ENCODE assay signal across 8 mouse cellular contexts in the genomic region with DNA sequence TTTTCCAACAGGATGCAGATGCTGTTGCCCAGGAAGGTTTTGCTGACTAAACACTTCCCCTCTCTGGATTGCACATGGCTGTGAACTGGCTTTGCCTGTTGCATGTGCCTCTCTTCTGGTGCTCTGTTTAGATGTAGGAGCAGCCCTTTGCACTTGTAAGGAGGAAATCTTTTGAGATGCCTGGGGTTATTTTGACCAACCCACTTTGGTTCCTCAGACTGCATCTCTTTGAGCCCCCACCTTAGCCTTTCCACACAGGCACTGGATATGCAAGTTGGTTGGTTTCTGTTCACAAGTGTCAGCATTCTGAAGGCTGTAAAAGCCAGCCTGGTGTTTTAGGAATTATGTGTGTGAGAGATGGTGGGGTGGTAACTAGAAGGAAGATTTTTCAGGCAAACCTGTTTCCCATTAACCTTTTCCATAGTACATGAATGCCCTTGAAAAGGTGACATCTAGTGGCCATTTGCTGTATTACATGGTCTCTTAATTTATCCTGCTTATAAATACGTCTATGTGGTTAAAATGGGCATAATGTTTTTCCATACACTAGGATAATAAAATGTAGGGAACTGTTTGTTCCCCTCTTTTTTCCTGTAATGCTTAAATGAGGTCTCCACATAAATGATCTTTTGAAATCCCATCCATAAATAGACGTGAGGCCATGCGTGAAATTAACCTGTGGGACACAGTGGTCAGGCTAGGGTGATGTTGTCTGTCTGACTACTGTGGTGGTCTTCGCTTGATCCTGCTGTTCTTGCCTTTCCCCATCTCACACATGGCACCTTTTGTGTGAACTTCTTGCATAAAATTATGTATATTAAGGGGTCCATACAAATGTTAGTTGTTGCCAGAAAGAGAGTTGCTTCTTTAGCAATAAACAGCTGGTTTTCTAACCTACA. TPM values are rescaled to one million over a fixed set of nuclear protein-coding genes. Genes with fewer than 3 reads are reported as not detected.
DNase-seq lines count a peak whose midpoint lies in the region; ATAC-seq and TF ChIP-seq lines count a peak whose summit lies in the region.

No protein-coding gene starts in this region.

- WGBS in lung, postnatal 0 days: 65% methylated on average over 4 of the region's 4 CpGs

- H3K9me3 ChIP-seq in MEL (replicated peaks; ENCODE audit: insufficient read depth, low read length): no peaks in the 10 kb centered on the region
- no peaks in the 10 kb centered on the region for H3K9me3 ChIP-seq in lung, postnatal 0 days (ENCODE audit: low read length)

- no peak overlapping the region for H3K4me2 ChIP-seq in lung, postnatal 0 days (replicated peaks; ENCODE audit: low read depth, low read length)

- no peak overlapping the region for H3K9ac ChIP-seq in MEL (ENCODE audit: control insufficient read depth, low read depth, low read length, poor library complexity, severe bottlenecking)
- H3K9ac ChIP-seq in lung, postnatal 0 days (replicated peaks; ENCODE audit: low read depth): no peak overlapping the region

- no peaks in the 10 kb centered on the region for H3K27me3 ChIP-seq in MEL (ENCODE audit: control insufficient read depth in 1 of 2, insufficient read depth in 2 of 2, low read length in 2 of 2)
- H3K27me3 ChIP-seq in lung, postnatal 0 days (replicated peaks; ENCODE audit: insufficient read depth, low read length): no peaks in the 10 kb centered on the region
- H3K27me3 ChIP-seq in splenic B cell, adult 2 months (ENCODE audit: control insufficient read depth, insufficient read depth, low read length, poor library complexity, severe bottlenecking): no peaks in the 10 kb centered on the region

- TF ChIP-seq CTCF in MEL (IDR thresholded peaks at IDR 0.05 in 2 of 3, conservative IDR thresholded peaks at IDR 0.05 in 1 of 3; ENCODE audit: control insufficient read depth in 1 of 3, insufficient read depth in 1 of 3, low read depth in 2 of 3, low read length in 3 of 3, poor library complexity in 1 of 3, severe bottlenecking in 1 of 3): peak in 2 of 3 experiments; percentile 81 to 87; a peak in 4 of 6 replicates
- TF ChIP-seq CTCF in lung, postnatal 0 days (IDR thresholded peaks at IDR 0.05): peak; percentile 88

- no peak overlapping the region for H3K4me3 ChIP-seq in MEL (ENCODE audit: control insufficient read depth in 1 of 2, insufficient read depth in 1 of 2, low read depth in 2 of 2, low read length in 2 of 2)
- no peak overlapping the region for H3K4me3 ChIP-seq in lung, postnatal 0 days (ENCODE audit: low read depth, low read length)

- no peak overlapping the region for H3K27ac ChIP-seq in MEL (ENCODE audit: control insufficient read depth, low read depth, low read length)
- no peak overlapping the region for H3K27ac ChIP-seq in lung, postnatal 0 days (ENCODE audit: low read length)

- no peaks in the 10 kb centered on the region for H3K79me2 ChIP-seq in MEL (ENCODE audit: control insufficient read depth, insufficient read depth, low read length, poor library complexity)

- peak; percentile 27 to 79 for DNase-seq in layer of hippocampus, postnatal 14 days (ENCODE audit: low spot score in 2 of 2)
- DNase-seq in layer of hippocampus, postnatal 36 days: no peak
- DNase-seq in MEL (ENCODE audit: low read depth, low spot score): peak; percentile 75
- peak; percentile 71 for DNase-seq in cerebellum, adult 8-10 months
- peak; percentile 21 for DNase-seq in heart, postnatal 4 days
- DNase-seq in lung, postnatal 0 days (ENCODE audit: low spot score): peak; percentile 74
- DNase-seq in splenic B cell, adult 2 months (ENCODE audit: low read depth, low spot score): peak; percentile 73
- no peak for DNase-seq in adrenal gland, postnatal 14 days

- TF ChIP-seq EP300 in MEL (IDR thresholded peaks at IDR 0.05; ENCODE audit: low read depth in 1 of 2, low read length in 2 of 2): no peak
- TF ChIP-seq EP300 in lung, postnatal 0 days (IDR thresholded peaks at IDR 0.05): peak; percentile 35; the same call in 1 of the 2 replicates

- H3K4me1 ChIP-seq in MEL (ENCODE audit: control insufficient read depth in 1 of 2, insufficient read depth in 2 of 2, low read length in 2 of 2): no peaks in the 10 kb centered on the region
- H3K4me1 ChIP-seq in lung, postnatal 0 days (ENCODE audit: insufficient read depth, low read depth, low read length): peaks cover 7% of the 10 kb centered on the region; the same call in 1 of the 2 replicates

- H3K36me3 ChIP-seq in MEL (ENCODE audit: control insufficient read depth in 1 of 2, insufficient read depth in 2 of 2, low read length in 2 of 2): no peaks in the 10 kb centered on the region
- no peaks in the 10 kb centered on the region for H3K36me3 ChIP-seq in lung, postnatal 0 days (ENCODE audit: insufficient read depth, low read length)
- H3K36me3 ChIP-seq in splenic B cell, adult 2 months (ENCODE audit: control insufficient read depth, insufficient read depth, low read length, poor library complexity, severe bottlenecking): no peaks in the 10 kb centered on the region

- no peak for ATAC-seq in lung, postnatal 0 days

- no peak for TF ChIP-seq POLR2A in MEL (IDR thresholded peaks at IDR 0.05; ENCODE audit: control insufficient read depth in 1 of 2, insufficient read depth in 1 of 2, low read depth in 1 of 2, low read length in 2 of 2, poor library complexity in 1 of 2)

- peak; percentile 76 for TF ChIP-seq RAD21 in MEL (IDR thresholded peaks at IDR 0.05; ENCODE audit: low read depth, low read length)

TF ChIP-seq in MEL, 35 proteins besides CTCF, POLR2A, EP300 and RAD21:
- TF ChIP-seq GATA1 (IDR thresholded peaks at IDR 0.05; ENCODE audit: low read depth, low read length): no peak
- no peak for TF ChIP-seq ZNF384 (IDR thresholded peaks at IDR 0.05; ENCODE audit: low read depth, low read length)
- TF ChIP-seq SIN3A (IDR thresholded peaks at IDR 0.05; ENCODE audit: low read length): no peak
- no peak for TF ChIP-seq POLR2AphosphoS5 (IDR thresholded peaks at IDR 0.05; ENCODE audit: borderline replicate concordance, low read depth, low read length)
- TF ChIP-seq UBTF (IDR thresholded peaks at IDR 0.05; ENCODE audit: borderline replicate concordance, insufficient read depth, low read depth, low read length): no peak
- TF ChIP-seq CHD2 (IDR thresholded peaks at IDR 0.05; ENCODE audit: low read length): no peak
- peak; percentile 75 for TF ChIP-seq ZC3H11A (IDR thresholded peaks at IDR 0.05; ENCODE audit: low read depth, low read length)
- no peak for TF ChIP-seq ZMIZ1 (IDR thresholded peaks at IDR 0.05; ENCODE audit: low read depth, low read length)
- TF ChIP-seq TBP (IDR thresholded peaks at IDR 0.05; ENCODE audit: low read depth, low read length): no peak
- TF ChIP-seq HCFC1 (IDR thresholded peaks at IDR 0.05; ENCODE audit: low read depth, low read length): no peak
- TF ChIP-seq MYC (IDR thresholded peaks at IDR 0.05; ENCODE audit: low read depth, low read length): no peak
- TF ChIP-seq MEF2A (IDR thresholded peaks at IDR 0.05; ENCODE audit: extremely low read depth, insufficient replicate concordance, low read depth, low read length, poor library complexity, severe bottlenecking): no peak
- no peak for TF ChIP-seq USF1 (IDR thresholded peaks at IDR 0.05; ENCODE audit: low read depth, low read length)
- TF ChIP-seq SMC3 (IDR thresholded peaks at IDR 0.05; ENCODE audit: low read depth, low read length): peak; percentile 94
- TF ChIP-seq KAT2A (conservative IDR thresholded peaks at IDR 0.05; ENCODE audit: low read depth, low read length): no peak
- no peak for TF ChIP-seq TAL1 (IDR thresholded peaks at IDR 0.05; ENCODE audit: low read length)
- no peak for TF ChIP-seq ZKSCAN1 (IDR thresholded peaks at IDR 0.05; ENCODE audit: low read depth, low read length)
- no peak for TF ChIP-seq MAX (IDR thresholded peaks at IDR 0.05; ENCODE audit: low read length)

RNA-seq across cellular contexts. Expression of a gene that starts 1.8 kb away (rescaled TPM):
- 10 to 100 TPM; 11.4 to 11.5 TPM for total RNA-seq in layer of hippocampus, postnatal 14 days (2021)
- 1 to 10 TPM; 7.1 to 8.6 TPM for total RNA-seq in layer of hippocampus, postnatal 36 days (2021)
- not detected in 2 replicates for total RNA-seq in MEL (2012; rRNA removed)
- not detected for polyA plus RNA-seq in MEL (2012; ENCODE audit: insufficient read depth in 1 of 2, insufficient read length in 2 of 2, low read depth in 1 of 2, low replicate concordance in 2 of 2, missing spikeins in 1 of 2)
- total RNA-seq in heart, postnatal 4 days (2021): under 1 TPM; 0.29 to 0.57 TPM
- 2.6 and 2.7 TPM in 2 replicates for polyA plus RNA-seq in lung, postnatal 0 days (2015; fragmentation: Nextera tagmentation; extraction: Ambion mirVana)
- 0.82 and 3.3 TPM in 2 replicates for total RNA-seq in adrenal gland, postnatal 14 days (2021)

RNA-seq across cellular contexts. Expression of a gene that starts 14.0 kb away (rescaled TPM):
- total RNA-seq in layer of hippocampus, postnatal 14 days (2021): not detected
- not detected for total RNA-seq in layer of hippocampus, postnatal 36 days (2021)
- not detected in 2 replicates for total RNA-seq in MEL (2012; rRNA removed)
- not detected for polyA plus RNA-seq in MEL (2012; ENCODE audit: insufficient read depth in 1 of 2, insufficient read length in 2 of 2, low read depth in 1 of 2, low replicate concordance in 2 of 2, missing spikeins in 1 of 2)
- not detected for total RNA-seq in heart, postnatal 4 days (2021)
- not detected in 2 replicates for polyA plus RNA-seq in lung, postnatal 0 days (2015; fragmentation: Nextera tagmentation; extraction: Ambion mirVana)
- total RNA-seq in adrenal gland, postnatal 14 days (2021): not detected in 2 replicates

RNA-seq across cellular contexts. Expression of a gene that starts 53.8 kb away (rescaled TPM):
- total RNA-seq in layer of hippocampus, postnatal 14 days (2021): 10 to 100 TPM; 68.6 to 72.3 TPM
- 10 to 100 TPM; 43.1 to 46.3 TPM for total RNA-seq in layer of hippocampus, postnatal 36 days (2021)
- not detected in 2 replicates for total RNA-seq in MEL (2012; rRNA removed)
- not detected for polyA plus RNA-seq in MEL (2012; ENCODE audit: insufficient read depth in 1 of 2, insufficient read length in 2 of 2, low read depth in 1 of 2, low replicate concordance in 2 of 2, missing spikeins in 1 of 2)
- total RNA-seq in heart, postnatal 4 days (2021): 1 to 10 TPM; 1.7 to 2.4 TPM
- polyA plus RNA-seq in lung, postnatal 0 days (2015; fragmentation: Nextera tagmentation; extraction: Ambion mirVana): 3.8 and 4.6 TPM in 2 replicates
- 3.9 and 4.0 TPM in 2 replicates for total RNA-seq in adrenal gland, postnatal 14 days (2021)

RNA-seq across cellular contexts. Expression of a gene that starts 55.5 kb away (rescaled TPM):
- total RNA-seq in layer of hippocampus, postnatal 14 days (2021): 1 to 10 TPM; 2.8 to 3.1 TPM
- total RNA-seq in layer of hippocampus, postnatal 36 days (2021): 1 to 10 TPM; 2.1 to 2.6 TPM
- 0.08 and 0.10 TPM in 2 replicates for total RNA-seq in MEL (2012; rRNA removed)
- under 1 TPM in 1 of 2 experiments, not detected in 1; 0.13 TPM for polyA plus RNA-seq in MEL (2012; ENCODE audit: insufficient read depth in 1 of 2, insufficient read length in 2 of 2, low read depth in 1 of 2, low replicate concordance in 2 of 2, missing spikeins in 1 of 2)
- total RNA-seq in heart, postnatal 4 days (2021): 1 to 10 TPM; 1.4 to 1.6 TPM
- 65.2 and 68.4 TPM in 2 replicates for polyA plus RNA-seq in lung, postnatal 0 days (2015; fragmentation: Nextera tagmentation; extraction: Ambion mirVana)
- total RNA-seq in adrenal gland, postnatal 14 days (2021): 11.7 and 17.6 TPM in 2 replicates

Comparison
In these comparisons a context has a peak if more than half of its experiments do, and no peak if none do; other contexts are left out.
1. DNase-seq: peak in layer of hippocampus, postnatal 14 days (2 of 2), MEL (single experiment), cerebellum, adult 8-10 months (single experiment), heart, postnatal 4 days (single experiment), lung, postnatal 0 days (single experiment) and splenic B cell, adult 2 months (single experiment); none in layer of hippocampus, postnatal 36 days (0 of 2) and adrenal gland, postnatal 14 days (single experiment).